Mouse (Mus musculus) monocyte, adult 59 days (primary cell): ENCODE data around the gene C1qb. TPM values are rescaled to one million over a fixed set of nuclear protein-coding genes. Genes with fewer than 3 reads are reported as not detected.

ENCODE experiments used
- total RNA-seq, 2 experiments: library from RNA; stranded (reverse); gene quantifications; one replicate each; pipeline ENCODE4 v1.2.4; 2023

C1qb gene
- 100 to 1,000 TPM; 571 to 600 TPM for total RNA-seq

DNA sequence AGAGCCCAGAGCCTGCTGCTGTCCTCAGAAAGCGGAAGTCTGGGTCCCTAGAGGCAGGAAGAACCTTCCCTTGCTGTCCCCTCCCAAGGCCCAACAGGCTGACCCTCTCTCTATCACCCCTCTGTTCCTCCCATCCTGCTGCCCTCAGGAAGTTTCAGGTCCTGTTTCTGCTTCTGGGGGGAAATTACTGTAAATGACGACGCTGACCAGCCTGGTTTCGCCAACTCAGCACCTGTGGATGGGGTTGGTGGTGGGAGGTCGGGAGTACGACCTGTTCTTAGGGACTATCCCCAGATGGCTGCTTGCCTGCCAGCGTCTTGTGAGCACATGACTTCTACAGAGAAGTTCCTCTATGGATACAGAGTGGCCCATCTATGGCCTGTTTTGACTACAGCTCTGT lies at the start of gene C1qb:
TSS of gene C1qb (minus strand) at position 87 of the 400 bp plus-strand sequence.

DNA sequence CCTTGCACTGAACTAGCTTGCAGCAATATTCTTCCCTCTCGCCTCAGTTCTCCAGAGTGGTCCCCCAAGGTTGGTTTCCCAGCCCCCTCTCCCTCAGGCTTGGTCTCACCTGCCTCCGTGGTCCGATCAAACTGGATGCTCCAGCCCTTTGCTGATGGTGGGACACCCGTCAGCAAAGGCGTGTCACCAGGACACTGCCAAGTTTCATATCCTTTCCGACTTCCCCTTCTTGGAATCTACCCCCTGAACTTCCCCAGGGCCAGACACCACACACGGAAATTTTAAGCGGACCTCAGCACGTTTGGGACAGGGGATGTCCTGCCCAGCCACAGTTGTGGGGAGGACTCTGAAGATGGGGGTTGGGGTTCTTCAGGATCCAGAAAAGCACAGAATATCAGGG lies 12.7 kb upstream of the C1qb start, which contains the start of gene C1qa:
TSS of gene C1qa (minus strand) at position 167 of the 400 bp plus-strand sequence.

DNA sequence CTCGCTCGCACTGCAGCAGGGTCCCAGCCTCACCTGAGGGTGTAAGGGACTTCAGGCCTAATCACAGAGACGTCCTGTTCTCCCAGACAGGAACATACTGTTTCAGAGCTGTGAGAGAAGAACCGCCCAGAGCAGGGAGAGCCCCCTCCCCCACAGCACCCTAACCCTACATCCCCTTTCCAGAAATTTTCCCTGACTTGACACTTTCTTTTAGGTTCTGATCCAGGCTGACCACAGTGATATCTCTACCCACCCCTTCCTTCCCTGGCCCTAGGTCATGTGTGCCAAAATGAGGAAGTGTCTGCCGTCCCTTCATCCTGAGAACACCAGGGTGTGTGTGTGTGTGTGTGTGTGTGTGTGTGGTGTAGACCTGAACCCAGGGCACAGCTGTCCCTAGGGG lies 6.8 kb upstream of the C1qb start, which contains the start of gene C1qc:
TSS of gene C1qc (minus strand) at position 255 of the 400 bp plus-strand sequence.

DNA sequence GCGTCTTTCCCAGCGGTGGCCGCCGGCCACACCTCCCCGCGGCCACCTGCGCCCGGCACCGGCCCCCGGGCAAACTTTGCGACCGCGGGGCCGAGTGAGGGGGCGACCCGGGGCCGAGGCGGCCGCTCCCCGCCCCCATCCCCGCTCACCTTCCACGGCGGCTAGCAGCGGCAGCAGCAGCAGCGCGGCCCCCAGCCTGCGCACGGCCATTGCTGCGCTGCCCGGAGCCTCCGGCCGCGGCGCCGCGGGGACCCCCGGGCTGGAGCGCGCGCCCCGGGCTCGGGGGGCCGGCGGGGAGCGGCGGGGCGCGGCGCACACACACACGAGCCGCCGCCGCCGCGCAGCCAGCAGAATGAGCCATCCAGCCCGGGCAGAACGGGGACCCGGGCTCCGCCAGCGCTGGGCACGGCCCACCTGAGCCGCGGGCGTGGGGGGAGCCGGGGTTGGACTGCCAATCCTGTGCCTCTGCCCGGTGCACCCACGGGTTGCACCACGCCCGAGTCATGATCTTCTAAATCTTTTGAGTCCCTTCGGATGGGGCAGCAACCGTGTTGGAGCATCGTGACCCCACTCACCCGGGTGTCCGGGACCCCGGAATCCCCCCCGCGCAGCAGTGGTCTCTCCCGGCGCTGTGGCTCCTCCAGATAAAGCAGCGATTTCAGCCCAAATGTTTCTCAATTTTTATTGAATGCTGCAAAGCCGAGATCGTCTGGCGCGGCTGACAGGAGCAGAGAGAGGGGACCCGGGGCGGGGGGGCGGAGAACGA lies 50.2 kb downstream of the C1qb start, which contains the start of gene Ephb2:
TSS of gene Ephb2 (minus strand) at position 368 of the 766 bp plus-strand sequence.

Other genes starting within 250 kb of the C1qb start
- gene Ephb2, start 50.2 kb downstream of the C1qb start, total RNA-seq = under 1 TPM in 1 of 2 experiments, not detected in 1; 0.18 TPM
- gene C1qc, start 6.9 kb upstream of the C1qb start, total RNA-seq = 100 to 1,000 TPM; 495 to 536 TPM
- gene C1qa, start 12.6 kb upstream of the C1qb start, total RNA-seq = 100 to 1,000 TPM; 507 to 530 TPM
- not detected for gene Epha8, start 70.6 kb upstream of the C1qb start, total RNA-seq
- gene Zbtb40, start 162.6 kb upstream of the C1qb start, total RNA-seq = 10 to 100 TPM; 13.3 to 18.9 TPM